Mouse (Mus musculus): ENCODE data around the gene Ctdspl.

Gene Ctdspl

GRCm38 (mm10) chr9:119060701-119061100, 134.4 kb downstream of the Ctdspl start:
- no peak for DNase-seq (ENCODE audit: low spot score)

GRCm38 (mm10) chr9:119063036-119063644, 136.9 kb downstream of the Ctdspl start:
- no peak for DNase-seq (ENCODE audit: low spot score)

GRCm38 (mm10) chr9:119064296-119064695, 138.0 kb downstream of the Ctdspl start:
- DNase-seq (ENCODE audit: low spot score): no peak

- DNase-seq (ENCODE audit: low spot score): peak; percentile 49
Measured at GRCm38 (mm10) chr9:119067601-119068000, 141.3 kb downstream of the Ctdspl start.

- no peak for DNase-seq (ENCODE audit: low spot score)
Measured at GRCm38 (mm10) chr9:119068266-119068665, 142.0 kb downstream of the Ctdspl start.

- no peak for DNase-seq (ENCODE audit: low spot score)
Measured at GRCm38 (mm10) chr9:119070173-119070825, 144.0 kb downstream of the Ctdspl start.

GRCm38 (mm10) chr9:119071786-119072185, 145.5 kb downstream of the Ctdspl start:
- no peak for DNase-seq (ENCODE audit: low spot score)

- peak; percentile 77 for DNase-seq (ENCODE audit: low spot score)
Measured at GRCm38 (mm10) chr9:119073184-119073895, 147.1 kb downstream of the Ctdspl start.

GRCm38 (mm10) chr9:119075685-119076084, 149.4 kb downstream of the Ctdspl start:
- no peak for DNase-seq (ENCODE audit: low spot score)

- DNase-seq (ENCODE audit: low spot score): no peak
Measured at GRCm38 (mm10) chr9:119080040-119080675, 153.9 kb downstream of the Ctdspl start.

GRCm38 (mm10) chr9:119082039-119082438, 155.8 kb downstream of the Ctdspl start:
- DNase-seq (ENCODE audit: low spot score): no peak

GRCm38 (mm10) chr9:119082656-119083430, 156.6 kb downstream of the Ctdspl start:
- DNase-seq (ENCODE audit: low spot score): no peak

- DNase-seq (ENCODE audit: low spot score): no peak
Measured at GRCm38 (mm10) chr9:119083966-119084365, 157.7 kb downstream of the Ctdspl start.

- DNase-seq (ENCODE audit: low spot score): no peak
Measured at GRCm38 (mm10) chr9:119086451-119086850, 160.2 kb downstream of the Ctdspl start.

- no peak for DNase-seq (ENCODE audit: low spot score)
Measured at GRCm38 (mm10) chr9:119087309-119087708, 161.1 kb downstream of the Ctdspl start.

- DNase-seq (ENCODE audit: low spot score): peak; percentile 92
Measured at GRCm38 (mm10) chr9:119088148-119088801, 162.0 kb downstream of the Ctdspl start.

- peak; percentile 13 for DNase-seq (ENCODE audit: low spot score)
Measured at GRCm38 (mm10) chr9:119089437-119089836, 163.2 kb downstream of the Ctdspl start.

GRCm38 (mm10) chr9:119090462-119090861, 164.2 kb downstream of the Ctdspl start:
- no peak for DNase-seq (ENCODE audit: low spot score)

GRCm38 (mm10) chr9:119091581-119092310, 165.5 kb downstream of the Ctdspl start:
- peak; percentile 18 for DNase-seq (ENCODE audit: low spot score)
